Mouse (Mus musculus) midbrain, embryonic 14.5 days (tissue): ENCODE results near the gene Epha8. TPM values are rescaled to one million over a fixed set of nuclear protein-coding genes. Genes with fewer than 3 reads are reported as not detected.

ENCODE experiments used
- polyA plus RNA-seq: library from polyadenylated mRNA; unstranded; fragments of >200 nt; fragmentation: Nextera tagmentation; extraction: Ambion mirVana; gene quantifications from 2 replicates; pipeline ENCODE4 v1.2.1, GENCODE M21; 2014

Gene Epha8
- polyA plus RNA-seq, 1 experiment from 2014 or later, result 18.5 TPM

Other genes with a start within 250 kb of the Epha8 start
- gene Ephb2, start 120.8 kb downstream of the Epha8 start, polyA plus RNA-seq, result 27.6 and 32.8 TPM in 2 replicates
- 19.1 and 40.0 TPM in 2 replicates for gene C1qb, start 70.6 kb downstream of the Epha8 start, polyA plus RNA-seq
- gene C1qc, start 63.8 kb downstream of the Epha8 start, polyA plus RNA-seq, result 11.0 and 19.3 TPM in 2 replicates
- gene C1qa, start 58.0 kb downstream of the Epha8 start, polyA plus RNA-seq, result 12.7 and 23.0 TPM in 2 replicates
- gene Zbtb40, start 92.0 kb upstream of the Epha8 start, polyA plus RNA-seq, result 3.4 and 4.3 TPM in 2 replicates